Mouse (Mus musculus) stomach, postnatal 0 days (tissue): ENCODE results near the gene Rhcg.

ENCODE experiments used
- CTCF ChIP-seq: IDR thresholded peaks from 2 replicates; pipeline ENCODE4 v1.5.1; 2016; ENCODE audit warnings: antibody characterized with exemption, low read depth, mild to moderate bottlenecking, moderate library complexity
- EP300 ChIP-seq: optimal IDR thresholded peaks from 2 replicates; pipeline ENCODE3; 2016; ENCODE audit warnings: antibody characterized with exemption

- TF ChIP-seq EP300 (no peak), CTCF (no peak)
Observed at GRCm38 (mm10) chr7:79628271-79628913, 10.9 kb upstream of the Rhcg start.
